Mouse (Mus musculus) gastrocnemius, adult 18-20 months (tissue): ENCODE measurements at regions not wholly inside any gene's neighbourhood (a gene's known extent, or its start where the extent isn't known, plus 50 kb on each side); places are given as distances from the start of the nearest gene placed in this dataset.
"Not testable (repeated sequence)": the region's sequence is repeated elsewhere in the genome, so short reads cannot be mapped to it uniquely, and the experiment has no call there.

ENCODE experiments used
- DNase-seq: peaks from one replicate; pipeline ENCODE4 v3.0.0; 2021; ENCODE audit warnings: low spot score

DNA sequence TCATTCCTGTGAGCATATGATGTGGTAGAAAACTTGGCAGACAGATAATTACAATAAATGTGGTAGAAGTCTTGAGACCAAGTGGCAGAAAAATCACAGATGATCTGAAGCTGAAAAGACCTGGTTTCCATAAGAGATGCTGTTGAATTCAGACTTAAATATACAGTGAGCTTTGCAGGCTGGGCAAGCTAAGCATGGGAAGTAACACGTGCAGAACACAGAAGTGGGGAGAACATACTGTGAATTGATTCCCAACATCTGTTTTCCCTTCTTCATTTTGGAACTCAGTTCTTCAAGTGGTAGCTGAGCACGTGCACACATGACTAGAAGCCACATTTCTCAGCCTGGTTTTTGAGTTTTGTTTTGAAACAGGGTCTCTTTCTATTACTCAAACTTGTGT, 157.8 kb downstream of the Mterf1b start:
- DNase-seq, result no peak

DNA sequence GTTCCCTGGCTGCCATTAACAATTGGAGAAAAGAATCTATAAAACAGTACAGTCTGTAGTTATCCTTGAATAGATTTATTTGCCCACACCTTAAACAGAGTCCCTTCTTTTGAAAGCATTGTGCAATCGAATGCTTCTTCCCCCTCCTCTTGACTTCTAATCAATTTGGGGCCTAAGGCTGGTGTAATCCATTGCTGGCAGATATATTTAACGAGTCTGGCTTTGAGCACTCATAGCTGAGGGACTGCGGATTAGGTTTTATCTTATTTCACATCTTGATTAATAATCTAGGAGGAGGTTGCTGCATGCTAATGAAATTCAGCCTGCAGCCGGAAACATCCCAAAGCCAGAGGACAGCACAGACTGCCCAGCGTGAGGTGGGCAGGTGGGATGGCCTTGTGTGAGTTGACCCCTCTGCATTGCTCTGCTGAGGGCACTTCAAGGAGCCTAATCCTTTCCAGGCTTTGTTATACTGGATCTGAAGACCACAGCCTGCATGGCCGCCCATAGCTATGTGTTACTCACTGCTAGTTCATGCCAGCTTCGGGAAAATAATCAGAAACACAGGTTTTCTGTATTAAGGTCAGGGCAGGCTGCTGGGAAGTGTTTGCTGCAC, 163.6 kb downstream of the Mterf1b start:
- DNase-seq, result no peak

DNA sequence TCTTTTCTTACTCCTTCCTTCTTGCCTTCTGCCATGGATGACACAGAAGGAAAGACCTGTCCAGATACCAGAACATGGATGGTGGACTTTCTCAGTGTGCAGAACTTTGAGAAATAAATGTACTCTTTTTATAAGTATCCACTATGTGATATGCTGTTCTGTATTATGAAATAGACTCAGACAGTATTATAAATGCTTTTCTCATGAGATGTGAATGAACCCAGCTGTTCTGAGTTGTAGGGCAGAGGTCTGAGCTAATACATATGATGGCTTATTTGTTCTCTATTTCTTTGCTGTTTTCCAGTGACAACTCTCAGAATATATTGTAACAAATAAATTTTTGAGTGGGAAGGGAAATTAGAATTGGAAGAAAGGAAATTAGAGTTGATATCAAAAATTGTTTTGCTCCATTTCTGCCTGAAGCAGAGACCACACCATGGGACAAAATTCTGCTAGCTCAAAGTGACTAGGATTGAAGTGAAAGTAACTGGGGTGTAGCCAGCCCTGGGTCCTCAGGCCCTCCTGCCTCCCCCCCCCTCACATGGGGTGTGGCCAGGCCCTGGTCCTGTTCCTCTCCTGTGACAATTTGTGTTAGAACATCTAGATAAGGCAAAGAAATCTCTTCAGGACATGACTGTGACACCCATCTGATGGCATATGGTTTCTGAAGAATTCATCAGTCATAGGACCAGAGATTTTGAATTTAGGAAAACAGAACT, 164.5 kb downstream of the Mterf1b start:
- DNase-seq, result not testable (repeated sequence)

DNA sequence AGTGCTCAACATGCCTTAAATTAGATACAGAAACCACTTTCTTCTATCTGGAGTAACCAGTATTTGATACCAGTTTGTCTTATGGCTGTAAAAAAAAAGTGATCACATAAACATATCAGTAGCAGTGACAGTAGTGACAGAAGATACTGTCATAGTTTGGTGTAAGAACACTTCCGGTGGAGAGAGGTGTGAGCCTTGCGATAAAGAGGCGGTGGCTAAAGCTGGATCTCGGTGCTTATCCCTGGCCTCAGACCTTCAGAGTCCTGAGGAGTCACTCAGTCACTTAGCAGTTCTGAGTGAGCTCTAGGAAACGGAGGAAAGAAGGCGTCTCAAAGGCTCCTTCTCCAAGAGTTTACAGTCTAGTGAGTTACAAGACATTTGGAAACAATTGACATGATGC, 169.4 kb downstream of the Mterf1b start:
- DNase-seq, result not testable (repeated sequence)

DNA sequence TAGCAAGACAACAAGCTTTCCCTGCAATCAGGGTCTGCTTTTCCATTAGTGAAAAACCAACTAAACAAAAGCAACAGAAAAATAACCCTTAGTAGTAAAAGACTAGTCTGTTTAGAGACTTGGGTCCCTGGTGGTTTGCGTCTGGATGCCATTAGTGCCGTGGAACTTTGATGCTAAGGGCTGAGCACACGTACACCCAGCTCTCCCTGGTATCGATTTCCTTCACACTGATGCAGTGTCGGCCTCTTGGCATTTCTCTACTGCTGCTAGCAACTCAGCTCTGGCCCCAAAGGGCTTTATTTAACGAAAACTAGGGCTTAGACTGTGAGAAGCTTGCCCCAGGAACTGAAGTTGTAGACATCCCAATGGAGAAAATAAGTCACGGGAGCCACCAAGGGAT, 192.6 kb downstream of the Mterf1b start:
- not testable (repeated sequence) for DNase-seq

DNA sequence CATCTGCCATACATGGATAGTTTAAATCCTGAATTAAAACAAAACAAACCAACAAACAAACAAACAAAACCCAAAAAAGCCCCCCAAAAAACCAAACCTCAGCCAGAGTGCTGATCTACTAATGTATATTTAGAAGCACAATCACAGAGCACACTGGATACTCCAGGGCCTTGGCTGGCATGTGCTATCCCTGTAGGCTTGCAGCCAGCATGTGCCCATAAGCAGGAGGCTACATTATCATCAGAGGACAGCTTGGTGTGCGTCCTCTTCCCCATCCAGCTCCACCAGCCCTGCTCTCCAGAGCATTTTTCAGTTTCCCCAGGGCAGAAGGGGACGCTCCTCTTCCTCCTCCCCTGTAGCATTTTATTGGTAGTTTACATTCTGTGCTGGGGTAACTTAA, 198.9 kb downstream of the Mterf1b start:
- no peak for DNase-seq

DNA sequence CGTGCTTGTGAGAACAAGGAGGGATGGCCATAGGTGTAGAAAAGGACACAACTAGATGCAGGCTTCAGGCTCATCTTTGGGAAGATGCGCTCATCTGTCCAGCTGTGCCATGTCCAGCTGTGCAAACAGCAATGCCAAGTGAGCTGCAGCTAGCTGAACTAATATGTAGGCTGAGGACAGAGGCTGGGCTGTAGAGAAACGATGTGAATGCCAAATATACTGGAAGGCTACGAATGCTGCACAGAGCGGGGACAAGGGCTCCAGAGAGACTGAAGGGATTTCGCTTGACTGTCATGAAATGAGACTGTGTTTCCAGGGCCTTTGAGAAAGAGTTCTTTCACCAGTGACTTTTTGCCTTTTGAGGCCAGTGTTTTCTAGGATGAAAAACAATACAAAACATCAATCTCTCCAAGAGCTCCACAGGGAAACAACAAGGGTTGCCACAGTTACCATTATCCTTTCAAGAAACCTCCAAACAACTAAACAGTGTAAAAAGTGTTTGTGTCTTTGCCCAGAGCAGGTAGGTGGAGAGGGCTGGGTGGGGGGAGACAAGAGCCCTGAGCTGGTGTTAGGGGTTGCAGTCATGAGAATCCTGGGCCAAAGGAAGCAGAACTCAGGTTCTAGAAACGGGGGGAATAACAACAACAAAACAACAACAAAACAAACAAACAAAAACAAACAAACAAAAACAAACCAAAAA, 202.3 kb downstream of the Mterf1b start:
- DNase-seq, result not testable (repeated sequence)

DNA sequence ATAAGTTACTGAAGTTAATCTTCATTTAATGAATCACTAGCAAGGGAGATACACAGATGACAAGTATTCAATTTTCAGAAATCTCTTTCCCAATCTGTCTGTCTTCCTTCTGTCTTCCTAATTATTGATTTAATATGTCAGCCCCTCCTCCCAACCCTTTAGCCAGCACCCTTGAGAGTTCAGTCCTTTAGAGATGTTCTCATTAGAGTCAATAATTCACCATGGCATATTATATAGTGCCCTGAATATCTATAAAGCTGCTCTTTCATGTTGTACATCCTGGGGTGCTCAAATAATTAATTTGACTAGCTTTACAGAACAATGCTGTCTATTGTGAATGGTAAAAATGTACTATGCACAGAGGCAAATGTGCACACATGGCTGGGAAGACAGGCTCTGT, 205.9 kb downstream of the Mterf1b start:
- no peak for DNase-seq

DNA sequence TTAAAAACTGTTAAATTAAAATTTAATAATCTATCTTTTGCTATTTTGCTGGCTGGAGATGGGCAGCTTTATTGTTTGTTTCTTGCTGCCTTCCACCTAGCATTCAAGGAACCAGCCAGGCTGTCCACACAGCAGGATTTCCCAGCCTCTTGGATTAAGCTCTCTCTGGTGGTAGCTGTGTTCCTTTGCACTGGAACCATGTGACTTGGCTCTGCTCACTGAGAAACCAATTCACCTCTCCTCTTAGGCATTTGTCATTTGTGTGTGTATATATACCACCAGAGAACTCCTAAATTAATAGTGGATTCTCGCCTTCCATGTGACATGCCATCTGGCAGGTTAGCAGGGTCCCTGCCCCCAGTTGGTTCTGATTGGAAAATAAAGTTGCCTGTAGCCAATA, 225.6 kb downstream of the Mterf1b start:
- DNase-seq, result no peak
